Mouse (Mus musculus) right cerebral cortex, postnatal 25 days (tissue): Measurements from ENCODE around the gene Olfm1.
A peak's percentile ranks its signal among the peaks of the same experiment; 100 is the strongest.

Experiments used
- DNase-seq: peaks from one replicate; pipeline ENCODE4 v3.0.0; 2022

The Olfm1 gene

DNA sequence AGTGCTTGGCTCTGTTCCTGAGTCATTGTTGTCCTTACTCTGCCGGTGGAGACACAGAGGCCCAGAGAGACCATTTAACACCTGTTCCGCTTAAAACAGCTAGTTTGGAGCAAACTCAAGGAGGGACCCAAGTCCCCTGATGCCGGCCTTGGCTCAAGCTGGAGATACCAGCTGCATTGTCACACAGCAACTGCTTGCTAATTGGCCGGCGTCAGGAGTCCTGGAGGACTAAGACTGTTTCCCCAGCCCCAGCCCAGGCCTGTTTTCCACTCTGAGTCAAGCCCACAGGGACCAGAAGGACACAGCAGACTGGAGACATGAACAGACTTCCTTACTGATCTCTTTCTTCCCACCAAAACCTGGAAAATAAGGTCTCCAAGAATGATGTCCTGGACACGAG is 43.7 kb downstream of the Olfm1 start:
- no peak for DNase-seq

- peak; percentile 35 for DNase-seq
Measured at GRCm38 (mm10) chr2:28239616-28240015, 46.8 kb downstream of the Olfm1 start.

- no peak for DNase-seq
Measured at GRCm38 (mm10) chr2:28240920-28241319, 48.1 kb downstream of the Olfm1 start.

GRCm38 (mm10) chr2:28241520-28242221 is 48.9 kb downstream of the Olfm1 start:
- DNase-seq = no peak

DNA sequence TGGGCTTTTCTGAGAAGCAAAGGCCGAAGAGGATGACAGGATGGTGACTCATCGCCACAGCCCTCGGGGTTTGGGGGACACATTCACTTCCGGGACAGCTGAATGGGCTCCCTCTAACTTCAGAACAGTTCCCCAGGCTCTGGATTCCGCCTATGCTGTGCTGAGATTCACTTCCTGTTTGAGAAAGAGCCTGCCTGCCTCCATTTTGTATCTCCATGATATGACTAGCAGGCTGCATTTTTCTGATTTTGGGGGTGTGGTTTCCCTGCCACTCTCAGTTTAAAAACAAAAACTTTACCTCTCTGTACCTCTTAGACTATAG is 49.4 kb downstream of the Olfm1 start:
- DNase-seq = no peak

DNA sequence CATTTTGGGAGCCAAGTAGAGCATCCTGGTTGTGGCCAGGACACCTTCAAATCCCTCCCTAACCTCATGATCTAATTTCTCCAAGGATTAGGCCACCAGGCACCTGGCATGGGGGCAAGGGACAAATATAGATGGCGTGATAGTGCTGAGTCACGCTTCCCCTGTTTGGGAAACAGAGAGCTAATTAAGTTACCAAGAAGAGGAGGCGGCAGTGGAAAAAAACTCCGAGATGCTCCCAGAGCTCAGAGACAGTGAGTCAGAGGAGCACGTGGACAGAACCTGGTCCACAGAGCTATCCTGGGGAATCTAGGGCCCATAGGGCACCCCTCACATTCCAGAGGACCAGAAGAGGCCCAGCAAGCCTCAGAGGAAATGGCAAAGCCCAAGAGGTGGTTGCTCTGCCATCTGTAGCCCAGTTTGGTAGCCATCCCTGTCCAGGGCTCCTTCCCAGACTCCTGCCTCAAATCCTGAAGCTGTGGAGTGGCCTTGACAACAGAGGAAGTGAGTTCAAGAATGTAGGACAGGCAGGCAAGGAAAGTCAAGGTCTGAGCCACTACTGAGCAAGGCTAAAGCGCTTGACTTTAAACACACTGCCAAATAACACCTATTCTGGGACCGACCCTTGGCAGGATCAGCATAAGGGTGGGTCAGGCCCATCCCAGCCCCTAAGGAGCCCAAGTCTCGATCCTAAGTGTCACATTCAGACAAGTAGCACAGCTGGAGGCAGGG is 52.0 kb downstream of the Olfm1 start:
- peak; percentile 74 for DNase-seq

- DNase-seq = no peak
Measured at GRCm38 (mm10) chr2:28246110-28246653, 53.4 kb downstream of the Olfm1 start.

GRCm38 (mm10) chr2:28247098-28247497 is 54.3 kb downstream of the Olfm1 start:
- no peak for DNase-seq

DNA sequence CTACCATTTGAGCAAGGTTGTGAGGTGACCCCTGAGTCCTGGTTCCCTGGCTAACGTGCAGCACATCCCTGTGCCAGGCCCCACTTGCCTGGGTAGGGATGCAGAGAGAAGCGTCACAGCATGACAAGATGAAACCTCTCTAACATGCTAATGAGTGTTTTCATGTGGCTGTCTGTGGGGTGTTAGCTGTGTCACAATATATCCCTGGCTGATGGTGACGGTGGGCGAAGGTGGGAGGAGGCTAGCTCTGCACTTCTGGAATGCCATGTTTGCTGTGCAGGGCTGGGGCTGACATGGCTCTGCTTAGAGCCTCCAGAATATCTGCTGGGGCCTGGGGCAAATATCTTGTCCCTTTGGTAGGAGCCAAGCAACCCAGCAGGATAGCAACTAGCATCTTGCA is 59.8 kb downstream of the Olfm1 start:
- no peak for DNase-seq

DNA sequence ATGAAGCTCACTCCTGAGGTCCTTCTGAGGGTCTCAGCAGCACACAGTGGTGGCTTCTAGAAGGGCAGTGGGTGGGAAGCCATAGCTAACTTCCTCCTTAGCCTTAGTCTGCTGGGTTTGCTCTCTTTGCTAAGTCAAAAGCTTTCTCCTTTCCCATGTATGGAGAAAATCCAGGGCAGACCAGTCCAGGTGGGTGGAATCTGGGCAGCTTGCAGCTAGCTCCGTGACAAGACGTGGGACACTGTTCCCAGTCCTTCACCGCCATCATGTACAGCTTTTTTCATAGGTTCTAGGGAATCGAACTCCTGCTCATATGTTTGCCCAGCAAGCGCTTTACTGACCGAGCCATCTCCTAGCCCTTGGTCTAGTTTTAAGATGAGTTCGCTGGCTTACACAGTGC is 63.2 kb downstream of the Olfm1 start:
- no peak for DNase-seq

DNA sequence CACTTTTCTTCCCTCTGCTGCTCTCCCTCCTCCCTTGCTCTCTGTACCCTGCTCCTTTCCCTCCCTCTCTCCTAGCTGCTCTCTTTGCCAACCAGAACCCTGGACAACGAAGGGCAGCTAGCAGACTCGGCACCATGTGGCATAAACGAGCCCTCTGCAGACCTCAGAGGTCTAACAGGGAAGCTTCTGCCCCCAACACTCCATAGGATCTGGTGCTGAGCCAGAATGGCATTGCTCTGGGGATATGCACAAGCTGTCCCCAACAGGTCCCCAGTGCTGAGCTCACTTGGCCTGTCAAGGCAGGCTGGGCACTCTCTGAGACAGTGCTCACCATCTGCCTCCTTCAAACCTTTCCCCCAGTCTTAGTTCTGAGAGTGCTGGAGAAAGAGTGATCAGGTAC is 68.6 kb downstream of the Olfm1 start:
- no peak for DNase-seq

DNA sequence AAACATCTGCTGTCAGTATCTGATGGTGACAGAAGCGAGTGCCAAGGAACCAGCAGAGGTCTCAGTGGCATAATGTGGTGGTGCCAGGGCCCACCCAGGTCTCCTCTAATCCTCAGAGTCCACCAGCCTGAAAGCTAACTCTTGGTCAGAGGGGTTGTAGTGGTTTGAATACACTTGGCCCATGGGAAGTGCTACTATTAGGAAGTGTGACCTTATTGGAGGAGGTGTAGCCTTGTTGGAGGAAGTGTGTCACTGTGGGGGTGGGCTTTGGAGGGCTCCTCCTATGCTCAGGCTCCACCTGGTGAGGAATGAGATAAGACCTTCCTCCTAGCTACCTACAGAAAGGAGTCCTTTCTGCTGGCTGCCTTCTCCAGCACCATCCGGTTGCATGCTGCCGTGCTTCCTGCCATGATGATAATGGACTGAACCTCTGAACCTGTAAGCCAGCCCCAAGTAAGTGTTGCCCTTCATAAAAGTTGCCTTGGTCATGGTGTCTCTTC is 75.0 kb downstream of the Olfm1 start:
- DNase-seq = no peak

DNA sequence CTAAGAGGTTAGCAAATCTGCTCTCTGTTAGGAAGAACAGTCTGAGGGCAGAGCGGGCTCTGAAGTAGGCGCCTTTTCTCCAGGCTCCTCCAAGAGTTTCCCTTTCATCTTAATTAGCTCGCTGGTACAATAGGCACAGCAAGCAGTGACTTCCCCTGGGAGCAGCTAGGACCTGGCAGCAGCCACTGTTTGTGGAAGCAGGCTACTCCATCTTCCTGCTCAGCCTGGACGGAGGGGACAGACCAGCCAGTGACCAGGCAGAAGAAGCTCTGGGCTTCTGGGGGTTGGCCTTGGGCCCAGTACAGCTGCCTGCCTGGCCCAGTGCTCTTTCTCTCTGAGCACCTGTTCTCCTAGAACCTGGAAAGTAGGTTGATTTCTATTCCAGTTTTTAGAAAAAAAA is 77.8 kb downstream of the Olfm1 start:
- no peak for DNase-seq

DNA sequence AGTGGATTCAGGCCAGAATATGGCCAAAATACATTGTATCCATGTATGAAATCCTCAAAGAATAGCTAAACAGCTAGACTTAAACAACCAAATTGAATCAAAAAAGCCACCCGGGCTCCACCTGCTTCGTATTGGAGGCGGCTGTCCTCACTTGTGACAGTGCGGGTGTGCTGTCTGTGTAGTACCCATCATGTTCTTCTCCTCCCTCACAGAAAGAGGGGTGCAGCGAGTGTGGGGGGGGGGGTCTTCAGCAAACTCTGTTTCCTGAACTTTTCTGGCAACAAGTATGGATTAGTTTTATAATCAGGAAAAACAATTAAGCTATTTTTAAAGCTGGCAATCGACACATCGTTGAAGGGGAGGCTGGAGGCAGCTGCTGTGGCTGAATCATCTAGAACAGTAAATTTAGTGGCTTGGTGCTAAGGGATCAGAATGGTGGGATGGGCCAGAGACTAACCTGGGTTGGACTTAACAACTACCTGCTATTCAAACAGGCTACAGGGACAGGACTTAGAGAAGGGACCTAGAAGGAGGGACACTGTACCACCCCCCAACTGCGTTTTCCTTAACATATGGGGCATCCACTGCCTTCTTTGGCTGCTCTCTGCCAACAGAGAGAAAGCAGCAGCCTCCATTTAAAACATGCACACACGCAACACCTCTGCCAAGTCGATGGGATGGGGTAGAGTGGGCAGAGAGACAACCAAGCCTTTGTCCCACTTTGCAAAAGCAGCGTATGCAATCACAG is 79.6 kb downstream of the Olfm1 start:
- DNase-seq = peak; percentile 76

DNA sequence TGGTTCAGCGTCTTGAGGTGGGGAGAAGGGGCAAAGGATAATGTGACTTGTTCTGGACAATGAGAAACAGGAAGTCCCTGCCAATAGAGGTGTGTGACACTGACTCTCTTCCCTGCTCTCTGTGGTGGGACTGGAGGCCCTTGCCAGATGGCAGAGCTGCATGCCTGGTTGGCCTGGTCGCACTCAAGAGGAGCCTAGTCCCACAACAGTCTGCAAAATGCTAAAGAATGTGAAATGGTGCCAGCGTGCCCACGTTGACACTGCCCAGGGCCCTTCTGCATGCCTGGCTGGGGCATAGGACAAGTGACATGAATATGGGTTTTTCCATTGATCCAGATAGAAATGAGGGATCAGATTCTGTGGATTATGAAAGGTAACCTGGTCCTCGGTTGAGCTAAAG is 81.2 kb downstream of the Olfm1 start:
- no peak for DNase-seq

DNA sequence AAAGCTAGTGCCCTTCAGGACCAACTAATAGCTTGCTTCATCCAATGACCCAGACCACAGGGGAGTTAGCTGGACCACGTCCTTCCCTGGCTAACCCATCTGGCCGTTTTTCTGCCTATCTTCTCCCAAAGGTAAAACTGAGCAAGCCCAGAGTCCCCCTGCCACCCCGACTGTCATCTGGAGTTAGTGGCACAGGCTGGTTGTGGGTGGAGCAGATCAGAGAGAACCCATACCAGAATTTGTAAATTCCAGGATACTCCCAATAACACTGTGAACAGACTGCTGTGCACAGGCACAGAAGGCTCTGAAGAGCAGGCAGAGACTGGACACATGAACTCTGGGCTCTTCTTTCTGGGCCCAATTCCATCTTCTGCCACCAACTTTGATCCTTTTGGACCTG is 82.6 kb downstream of the Olfm1 start:
- no peak for DNase-seq

- peak; percentile 52 for DNase-seq
Measured at GRCm38 (mm10) chr2:28278150-28278549, 85.4 kb downstream of the Olfm1 start.

- DNase-seq = no peak
Measured at GRCm38 (mm10) chr2:28278853-28279252, 86.1 kb downstream of the Olfm1 start.
